Mouse (Mus musculus): ENCODE measurements around the gene 1700025G04Rik. TPM values are rescaled to one million over a fixed set of nuclear protein-coding genes. Genes with fewer than 3 reads are reported as not detected.

1700025G04Rik gene
- polyA plus RNA-seq (2017; shearing (Covaris generic)) = 10 to 100 TPM; 13.7 to 19.1 TPM

GRCm38 (mm10) chr1:152090018-152090553 is at the start of gene 1700025G04Rik:
Gene 1700025G04Rik, minus strand, starts transcription at chr1:152090125.

Data from activated CD4-positive, CD25-positive, alpha-beta regulatory T cell (primary cell).